Mouse (Mus musculus): ENCODE measurements around the gene Zfp619. TPM values are rescaled to one million over a fixed set of nuclear protein-coding genes. Genes with fewer than 3 reads are reported as not detected.
A peak's percentile ranks its signal among the peaks of the same experiment; 100 is the strongest.

Gene Zfp619
- total and polyA plus RNA-seq, 3 experiments, result 0.62 to 1.3 TPM; not detected in 1

- TF ChIP-seq ELF1 (IDR thresholded peaks at IDR 0.05; ENCODE audit: low read depth, low read length), result 0 out of 2 replicates have a peak, but pooled peaks have one; percentile 30
- no peak for TF ChIP-seq E2F4 (IDR thresholded peaks at IDR 0.05; ENCODE audit: borderline replicate concordance, low read depth, low read length)
- 0 out of 2 replicates have a peak, but pooled peaks have one; percentile 3 for TF ChIP-seq GATA1 (IDR thresholded peaks at IDR 0.05; ENCODE audit: low read depth, low read length)
- TF ChIP-seq ZNF384 (IDR thresholded peaks at IDR 0.05; ENCODE audit: low read depth, low read length), result no peak
Observed at GRCm38 (mm10) chr7:39551976-39552891, 34.7 kb downstream of the Zfp619 start (continued).

DNA sequence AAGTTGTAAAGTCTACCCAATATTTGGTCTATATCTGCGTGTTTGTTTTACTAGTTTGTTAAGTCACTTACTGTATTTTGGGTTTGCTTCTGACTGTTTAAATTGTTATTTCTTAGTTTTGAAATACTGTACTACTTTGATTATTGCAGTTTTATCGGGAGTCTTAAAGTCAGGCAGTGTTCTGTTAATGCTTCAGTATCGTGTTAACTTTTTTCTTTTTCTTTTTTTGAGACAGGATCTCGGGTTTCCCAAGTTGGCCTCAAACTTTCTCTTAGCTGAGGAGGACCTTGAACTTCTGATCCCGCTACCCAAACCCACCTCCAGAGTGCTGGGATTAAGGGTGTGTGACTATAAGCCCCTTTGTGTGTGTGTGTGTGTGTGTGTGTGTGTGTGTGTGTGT, 35.4 kb downstream of the Zfp619 start:
- Histone ChIP-seq H3K27ac (ENCODE audit: control insufficient read depth, low read depth, low read length) (peak overlapping the region; percentile 79), H3K79me2 (ENCODE audit: control insufficient read depth, insufficient read depth, low read length, poor library complexity) (peaks cover 4% of the 10 kb centered on the region), H3K9ac (ENCODE audit: control insufficient read depth, low read depth, low read length, poor library complexity, severe bottlenecking) (peak overlapping the region; percentile 73), H3K9me3 (replicated peaks; ENCODE audit: insufficient read depth, low read length) (no peaks in the 10 kb centered on the region), H3K4me3 (ENCODE audit: control insufficient read depth in 1 of 2, insufficient read depth in 1 of 2, low read depth in 2 of 2, low read length in 2 of 2) (peak overlapping the region; percentile 72 to 88), H3K4me1 (ENCODE audit: control insufficient read depth in 1 of 2, insufficient read depth in 2 of 2, low read length in 2 of 2) (peaks cover 5 to 10% of the 10 kb centered on the region in 2 experiments; a peak in 3 of 4 replicates), H3K36me3 (ENCODE audit: control insufficient read depth in 1 of 2, insufficient read depth in 2 of 2, low read length in 2 of 2) (peaks cover 0 to 14% of the 10 kb centered on the region in 2 experiments; a peak in 3 of 4 replicates), H3K27me3 (ENCODE audit: control insufficient read depth in 1 of 2, insufficient read depth in 2 of 2, low read length in 2 of 2) (no peaks in the 10 kb centered on the region)
- TF ChIP-seq MXI1 (IDR thresholded peaks at IDR 0.05; ENCODE audit: low read depth, low read length), result no peak
- no peak for TF ChIP-seq MEF2A (IDR thresholded peaks at IDR 0.05; ENCODE audit: extremely low read depth, insufficient replicate concordance, low read depth, low read length, poor library complexity, severe bottlenecking)
- TF ChIP-seq SIN3A (IDR thresholded peaks at IDR 0.05; ENCODE audit: low read length), result peak; percentile 49
- no peak for TF ChIP-seq RCOR1 (IDR thresholded peaks at IDR 0.05; ENCODE audit: low read depth, low read length)
- TF ChIP-seq GATA1 (IDR thresholded peaks at IDR 0.05; ENCODE audit: low read depth, low read length), result no peak
- TF ChIP-seq HCFC1 (IDR thresholded peaks at IDR 0.05; ENCODE audit: low read depth, low read length), result no peak
- TF ChIP-seq CHD1 (IDR thresholded peaks at IDR 0.05; ENCODE audit: low read depth, low read length), result peak; percentile 85; the same call in 1 of the 2 replicates
- no peak for TF ChIP-seq MAZ (IDR thresholded peaks at IDR 0.05; ENCODE audit: low read depth, low read length)
- TF ChIP-seq TCF12 (IDR thresholded peaks at IDR 0.05; ENCODE audit: low read depth, low read length), result no peak
- 0 out of 2 replicates have a peak, but pooled peaks have one; percentile 8 for TF ChIP-seq ZNF384 (IDR thresholded peaks at IDR 0.05; ENCODE audit: low read depth, low read length)
- no peak for DNase-seq (ENCODE audit: low read depth, low spot score)

- H3K4me1 ChIP-seq (ENCODE audit: control insufficient read depth in 1 of 2, insufficient read depth in 2 of 2, low read length in 2 of 2), result peaks cover 5 to 10% of the 10 kb centered on the region in 2 experiments; a peak in 3 of 4 replicates
- no peak for TF ChIP-seq USF2 (IDR thresholded peaks at IDR 0.05; ENCODE audit: borderline replicate concordance in 1 of 2, insufficient read depth in 1 of 2, low read depth in 1 of 2, low read length in 2 of 2)
- no peak for TF ChIP-seq TCF12 (IDR thresholded peaks at IDR 0.05; ENCODE audit: low read depth, low read length)
- no peak for TF ChIP-seq NRF1 (IDR thresholded peaks at IDR 0.05; ENCODE audit: insufficient read depth, low read depth, low read length, poor library complexity, severe bottlenecking)
- no peak for TF ChIP-seq KAT2A (conservative IDR thresholded peaks at IDR 0.05; ENCODE audit: low read depth, low read length)
- DNase-seq (ENCODE audit: low read depth, low spot score), result no peak
- peaks cover 4% of the 10 kb centered on the region for H3K79me2 ChIP-seq (ENCODE audit: control insufficient read depth, insufficient read depth, low read length, poor library complexity)
- H3K27ac ChIP-seq (ENCODE audit: control insufficient read depth, low read depth, low read length), result no peak overlapping the region
- H3K4me3 ChIP-seq (ENCODE audit: control insufficient read depth in 1 of 2, insufficient read depth in 1 of 2, low read depth in 2 of 2, low read length in 2 of 2), result peak overlapping the region in 1 of 2 experiments; percentile 72; a peak in 3 of 4 replicates
- H3K9me3 ChIP-seq (replicated peaks; ENCODE audit: insufficient read depth, low read length), result no peaks in the 10 kb centered on the region
- H3K36me3 ChIP-seq (ENCODE audit: control insufficient read depth in 1 of 2, insufficient read depth in 2 of 2, low read length in 2 of 2), result peaks cover 0 to 14% of the 10 kb centered on the region in 2 experiments; a peak in 3 of 4 replicates
- peak overlapping the region; percentile 22; the same call in 1 of the 2 replicates for H3K9ac ChIP-seq (ENCODE audit: control insufficient read depth, low read depth, low read length, poor library complexity, severe bottlenecking)
- H3K27me3 ChIP-seq (ENCODE audit: control insufficient read depth in 1 of 2, insufficient read depth in 2 of 2, low read length in 2 of 2), result no peaks in the 10 kb centered on the region
Observed at GRCm38 (mm10) chr7:39553871-39554270, 36.3 kb downstream of the Zfp619 start.
